Mouse (Mus musculus) brain, embryonic 14.5 days (tissue): ENCODE results near the gene Immp2l.

Experiments used
- CTCF ChIP-seq: fragments of 200-500 bp; IDR thresholded peaks from 2 replicates; pipeline ENCODE4 v1.5.1; 2012; ENCODE audit warnings: inconsistent platforms, mild to moderate bottlenecking, moderate library complexity, borderline replicate concordance; ENCODE audit not compliant: insufficient read depth, insufficient read length; ENCODE audit errors: extremely low read depth
- POLR2A ChIP-seq: fragments of 200-500 bp; IDR thresholded peaks from 2 replicates; pipeline ENCODE4 v1.6.1; 2012; ENCODE audit warnings: mild to moderate bottlenecking, inconsistent platforms, borderline replicate concordance; ENCODE audit not compliant: poor library complexity, insufficient read depth, insufficient read length, severe bottlenecking; ENCODE audit errors: extremely low read depth

DNA sequence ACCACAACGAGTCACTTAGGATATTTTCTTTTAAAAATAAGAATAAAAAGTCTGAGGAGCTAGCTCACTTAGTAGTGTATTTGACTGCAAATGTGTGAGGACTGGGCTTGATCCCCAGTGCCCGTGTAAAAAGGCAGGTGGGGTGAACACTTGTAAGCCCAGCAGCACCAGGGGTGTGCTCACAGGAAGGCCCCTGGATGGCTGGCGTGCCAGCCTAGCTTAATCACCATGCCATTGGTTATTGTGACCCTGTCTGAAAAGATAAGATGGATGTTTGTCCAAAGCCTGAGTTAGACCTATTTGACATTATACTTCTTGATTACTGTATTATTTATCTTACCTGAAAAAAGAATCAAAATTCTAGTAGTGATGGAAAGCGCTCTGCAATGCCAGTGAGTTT is 161.2 kb downstream of the Immp2l start:
- no peak for TF ChIP-seq POLR2A
- TF ChIP-seq CTCF = no peak
